Mouse (Mus musculus) R1 (cell line): Measurements from ENCODE around the gene Ttc7b.
A peak's percentile ranks its signal among the peaks of the same experiment; 100 is the strongest.

Source experiments
- DNase-seq: peaks from one replicate; pipeline ENCODE4 v3.0.0-alpha.2; 2018; ENCODE audit warnings: low read depth, low spot score

Gene Ttc7b

DNA sequence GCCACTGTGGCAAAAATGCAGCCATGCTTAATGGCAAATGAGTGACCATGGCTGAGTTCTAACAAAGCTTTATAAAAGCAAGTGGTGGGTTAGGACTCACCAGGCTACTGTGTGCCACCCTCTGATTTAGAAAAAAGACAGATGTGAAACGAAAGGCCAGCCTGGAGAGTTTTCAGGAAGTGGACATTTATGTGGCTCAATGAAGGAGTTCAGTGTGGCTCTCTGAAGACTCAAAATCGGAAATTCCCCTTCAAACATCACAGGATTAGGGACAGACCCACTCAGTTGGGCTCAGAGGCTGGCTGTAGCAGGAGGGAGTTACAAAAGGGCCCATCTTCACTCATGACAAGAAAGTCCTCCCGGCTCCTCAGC lies 243.1 kb downstream of the Ttc7b start:
- DNase-seq: no peak

DNA sequence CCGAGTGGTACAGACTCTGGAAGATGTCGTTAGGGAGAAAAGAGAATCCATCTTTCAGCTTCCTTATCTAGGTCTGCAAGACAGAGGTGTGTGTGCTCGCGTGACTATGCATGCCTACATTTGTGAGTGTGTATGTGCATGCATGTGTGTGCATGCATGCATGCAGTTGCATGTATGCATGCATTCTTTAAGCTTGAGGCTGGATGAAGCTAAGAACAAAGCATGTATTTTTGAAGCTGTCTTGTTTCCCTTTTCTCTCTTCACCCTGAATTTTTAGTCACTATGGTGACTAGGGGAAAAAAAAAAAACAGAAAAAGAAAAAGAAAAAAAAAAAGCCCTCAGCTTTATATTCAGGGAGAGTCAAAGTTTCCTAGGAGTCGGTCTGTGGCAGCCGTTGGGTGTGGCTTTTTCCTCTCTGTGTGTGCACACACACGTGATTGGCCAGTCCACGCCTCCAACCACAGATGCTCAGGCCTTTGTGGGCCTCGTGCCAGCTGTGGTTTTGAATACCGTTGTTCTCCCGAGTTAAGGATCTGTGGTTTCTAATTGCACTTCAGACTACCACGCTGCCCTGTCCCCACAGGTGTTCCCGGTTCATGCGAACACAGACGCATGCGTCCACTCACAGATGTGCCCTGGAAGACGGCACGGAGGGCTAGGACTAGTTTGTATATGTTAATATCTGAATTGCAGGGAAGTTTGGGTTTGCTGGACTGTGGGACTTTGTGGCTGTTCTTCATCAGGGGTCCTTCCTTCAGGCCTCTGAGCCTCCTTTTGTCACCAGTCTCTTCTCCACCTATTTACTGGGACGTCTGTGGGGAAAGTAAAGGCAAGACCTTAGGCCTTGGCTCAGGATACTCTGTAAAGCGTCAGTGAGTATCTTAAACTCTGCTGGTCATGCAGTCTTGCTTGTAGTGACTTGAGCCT lies 243.8 kb downstream of the Ttc7b start:
- peak; percentile 49 for DNase-seq

DNA sequence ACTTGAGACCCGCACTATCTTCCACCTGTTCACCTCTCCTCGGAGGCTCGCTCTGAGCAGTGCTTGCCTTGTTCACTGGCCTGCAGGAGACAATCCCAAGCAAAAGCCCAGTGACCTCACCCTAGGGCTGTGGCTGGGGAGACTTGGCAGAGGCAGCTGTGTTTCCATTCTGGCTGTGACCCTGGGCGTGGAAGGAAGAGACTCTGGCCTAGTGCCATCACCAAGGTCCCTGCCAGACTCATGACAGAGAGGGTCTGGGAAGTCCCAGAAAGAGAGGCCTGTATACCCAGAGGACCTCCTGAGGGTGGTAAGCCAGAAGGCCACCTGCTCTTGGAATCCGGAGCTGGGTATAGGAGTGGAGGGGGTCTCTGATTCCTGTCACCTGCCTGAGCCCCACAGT lies 244.8 kb downstream of the Ttc7b start:
- no peak for DNase-seq

DNA sequence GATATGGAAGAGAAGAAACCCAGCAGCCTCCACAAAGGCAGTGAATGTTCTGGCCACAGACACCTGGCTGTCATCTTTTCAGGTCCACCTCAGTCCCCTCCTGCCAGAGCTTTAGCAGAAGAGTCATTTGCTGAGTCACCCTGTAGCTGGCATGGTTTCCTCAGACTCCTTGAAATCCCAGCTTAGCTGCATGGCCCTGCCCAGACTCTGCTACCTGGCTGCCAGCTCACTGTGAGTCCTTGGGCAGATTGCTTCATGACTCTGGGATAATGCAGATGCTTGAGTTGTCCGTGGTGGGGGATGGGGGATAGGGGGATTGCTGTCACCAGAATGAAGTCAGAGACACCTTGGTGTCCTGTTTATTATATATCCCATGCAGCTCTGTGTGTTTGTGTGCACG lies 247.6 kb downstream of the Ttc7b start:
- DNase-seq: no peak

DNA sequence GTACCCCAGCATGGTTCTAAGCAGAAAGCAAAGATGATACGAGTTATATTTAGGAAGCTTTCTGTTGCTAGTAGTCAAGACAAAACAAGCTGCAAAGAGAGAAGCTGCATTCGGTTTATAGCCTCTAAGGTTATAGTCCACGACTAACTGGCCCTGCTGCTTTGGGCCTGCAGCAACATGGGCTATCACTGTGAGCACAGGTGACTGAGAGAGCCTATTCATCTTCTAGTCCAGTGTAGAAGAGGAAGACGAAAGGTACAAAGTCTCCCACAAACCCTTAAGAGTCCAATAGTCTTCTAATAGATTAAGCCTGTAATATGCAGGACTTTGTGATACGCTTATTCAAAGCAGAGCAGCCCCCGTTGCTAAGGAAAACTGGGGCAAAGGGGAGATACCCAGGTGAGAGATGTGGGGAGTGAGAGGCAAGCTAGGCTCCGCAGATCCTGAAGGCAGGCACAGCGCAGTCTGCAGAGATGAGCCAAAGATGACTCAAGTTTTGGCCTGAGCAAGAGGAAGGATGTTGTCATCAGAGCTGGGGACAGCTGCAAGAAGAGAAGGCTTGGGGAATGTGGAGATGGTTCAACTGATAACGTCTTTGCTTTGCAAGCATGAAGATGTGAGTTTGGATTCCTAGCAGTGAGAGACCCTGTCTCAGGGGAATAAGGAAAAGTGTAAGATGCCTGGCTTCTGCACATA lies 250.5 kb downstream of the Ttc7b start:
- DNase-seq: no peak

DNA sequence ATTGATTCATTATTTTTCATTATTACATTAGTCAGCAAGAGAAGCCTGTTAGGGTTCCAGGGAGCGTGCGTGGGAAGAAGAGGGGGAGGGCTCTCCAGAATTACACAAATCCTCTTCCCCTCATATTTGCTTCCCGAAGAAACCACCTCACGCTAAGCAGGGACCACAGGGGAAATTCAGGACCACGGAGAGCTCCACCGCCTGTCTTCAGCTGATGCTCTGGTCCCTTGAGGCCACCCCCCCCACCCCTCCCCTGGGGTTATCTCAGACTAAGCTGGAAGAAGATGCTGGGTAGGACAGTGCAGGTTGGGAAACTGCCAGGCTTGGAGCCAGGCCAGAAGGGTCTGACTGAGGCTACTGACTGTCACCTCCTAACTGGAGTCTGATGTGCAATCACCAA lies 252.6 kb downstream of the Ttc7b start:
- DNase-seq: peak; percentile 77

DNA sequence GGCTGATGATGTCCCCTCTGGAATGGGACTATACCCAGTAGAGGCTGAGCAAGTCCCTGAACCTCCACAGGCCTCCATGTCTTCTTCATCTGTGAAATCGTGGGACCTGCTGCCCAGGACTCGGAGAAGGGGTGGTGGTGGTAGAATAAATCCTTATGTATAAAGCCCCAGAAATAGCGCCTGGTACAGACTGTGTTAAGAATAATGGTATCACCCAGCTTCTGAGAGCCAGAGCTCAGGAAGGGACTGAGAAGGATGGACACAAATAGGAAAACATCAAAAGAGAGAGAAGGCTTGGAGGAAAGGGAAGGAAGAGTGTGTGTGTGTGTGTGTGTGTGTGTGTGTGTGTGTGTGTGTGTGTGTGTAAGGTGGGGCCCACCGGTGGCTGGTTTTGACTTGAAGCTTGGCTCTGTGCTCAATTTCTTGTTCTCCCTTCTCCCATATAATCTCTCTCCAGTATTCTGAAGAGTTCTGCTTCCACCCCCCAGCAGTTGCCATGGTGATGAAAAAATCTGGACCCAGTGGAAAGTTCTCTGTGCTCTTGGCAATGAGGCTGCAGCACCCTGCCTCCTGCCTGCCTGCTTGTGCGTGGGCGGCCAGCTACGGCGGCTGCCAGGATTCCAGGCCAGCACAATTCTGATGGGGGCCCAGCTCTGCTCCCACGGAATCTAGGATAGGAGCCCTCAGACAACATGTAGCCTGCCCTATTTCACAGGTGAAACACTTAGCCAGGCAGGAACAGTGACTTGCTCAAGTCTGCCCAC lies 254.9 kb downstream of the Ttc7b start:
- DNase-seq: peak; percentile 44

DNA sequence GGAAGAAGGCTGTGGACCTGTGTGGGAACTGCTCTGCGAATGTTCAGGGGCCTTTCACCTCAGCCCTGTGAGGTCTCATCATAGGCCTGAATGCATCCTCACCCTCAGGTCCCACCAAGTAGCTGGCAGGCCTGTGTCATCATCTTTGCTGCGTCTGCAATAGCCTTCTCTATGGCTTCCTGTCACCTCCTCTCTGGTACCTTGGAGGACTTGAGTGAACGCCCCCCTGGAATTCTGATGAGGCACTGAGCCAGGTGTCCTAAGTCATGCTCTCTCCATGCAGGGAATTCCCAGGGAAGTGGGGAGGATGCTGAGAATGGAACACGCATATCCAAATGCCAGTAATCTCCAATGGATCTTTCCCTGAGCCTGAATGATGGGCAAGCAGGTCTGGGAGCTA lies 255.7 kb downstream of the Ttc7b start:
- DNase-seq: no peak

DNA sequence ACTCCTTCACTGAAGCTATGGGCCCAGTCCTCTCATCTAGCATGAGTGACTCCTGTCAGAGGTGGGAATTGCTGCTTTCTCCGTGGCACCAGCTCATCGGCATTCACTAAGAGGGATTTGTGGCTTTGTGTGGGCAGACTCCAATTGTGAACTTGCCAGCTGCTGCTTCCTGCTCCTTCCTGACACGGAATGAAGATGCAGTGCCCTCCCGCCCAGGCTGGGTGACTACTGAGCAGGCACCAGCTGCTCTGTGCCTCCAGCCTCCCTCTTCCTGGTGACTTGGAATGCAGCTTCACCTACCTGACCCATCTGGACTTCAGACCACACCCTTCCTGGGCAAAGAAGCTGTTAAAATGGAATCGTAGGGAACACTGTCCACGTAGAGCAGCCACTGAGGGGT lies 257.8 kb downstream of the Ttc7b start:
- DNase-seq: no peak

DNA sequence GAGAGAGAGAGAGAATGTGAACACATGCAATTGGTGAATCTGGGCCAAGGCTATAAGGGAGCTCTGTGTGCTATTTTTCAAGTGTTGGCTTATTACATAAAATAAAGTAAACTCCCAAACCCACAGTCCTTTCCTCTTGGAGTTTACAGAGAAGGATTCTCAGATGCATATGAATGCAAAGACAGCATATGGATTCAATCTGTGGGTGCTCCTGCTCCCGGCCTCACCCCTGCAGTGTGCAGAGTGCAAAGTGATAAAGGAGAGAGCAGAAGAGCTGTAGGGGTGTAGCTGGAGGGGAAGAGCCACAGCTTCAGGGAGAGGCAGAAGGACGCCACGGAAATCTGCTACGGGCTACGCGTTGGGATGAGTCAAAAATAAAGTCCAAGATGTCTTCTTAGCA lies 258.9 kb downstream of the Ttc7b start:
- DNase-seq: no peak

DNA sequence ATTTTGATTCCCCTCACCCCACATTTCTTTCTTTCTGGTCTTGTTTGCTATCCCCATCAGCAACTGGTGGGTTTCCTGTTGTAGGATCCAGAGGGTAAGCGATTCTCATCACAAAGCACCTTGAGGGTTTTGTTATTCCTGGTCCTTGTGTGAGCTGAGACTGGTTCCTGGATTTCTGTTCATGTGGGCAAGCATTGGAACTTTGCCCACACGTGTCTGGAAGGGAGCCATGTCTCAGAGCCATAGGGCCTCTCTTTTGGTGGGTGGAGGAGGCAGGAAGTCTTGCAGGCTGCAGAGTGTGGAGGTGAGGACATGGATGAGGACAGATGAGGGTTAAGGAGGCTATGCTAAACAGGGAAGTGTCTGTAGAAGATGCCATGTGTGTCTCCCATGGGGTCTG lies 260.5 kb downstream of the Ttc7b start:
- no peak for DNase-seq

DNA sequence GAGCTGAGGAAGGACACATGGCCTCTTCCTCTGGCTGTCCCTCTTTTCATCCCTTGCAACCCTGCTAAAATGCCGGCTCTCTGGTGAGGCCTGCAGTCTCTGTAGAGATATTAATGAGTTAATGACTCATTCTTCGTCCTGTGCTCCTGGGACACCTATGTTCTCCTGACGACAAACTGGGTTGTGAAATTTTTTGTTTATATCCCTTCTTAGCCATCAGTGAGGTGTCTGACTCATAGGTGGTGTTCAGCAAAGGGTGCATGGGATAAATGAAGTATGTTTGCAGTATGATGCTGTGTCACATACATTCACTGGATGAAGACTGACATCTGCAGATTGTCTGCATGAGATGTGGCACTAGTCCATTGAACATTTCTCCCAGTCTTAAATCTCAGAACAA lies 262.8 kb downstream of the Ttc7b start:
- no peak for DNase-seq

DNA sequence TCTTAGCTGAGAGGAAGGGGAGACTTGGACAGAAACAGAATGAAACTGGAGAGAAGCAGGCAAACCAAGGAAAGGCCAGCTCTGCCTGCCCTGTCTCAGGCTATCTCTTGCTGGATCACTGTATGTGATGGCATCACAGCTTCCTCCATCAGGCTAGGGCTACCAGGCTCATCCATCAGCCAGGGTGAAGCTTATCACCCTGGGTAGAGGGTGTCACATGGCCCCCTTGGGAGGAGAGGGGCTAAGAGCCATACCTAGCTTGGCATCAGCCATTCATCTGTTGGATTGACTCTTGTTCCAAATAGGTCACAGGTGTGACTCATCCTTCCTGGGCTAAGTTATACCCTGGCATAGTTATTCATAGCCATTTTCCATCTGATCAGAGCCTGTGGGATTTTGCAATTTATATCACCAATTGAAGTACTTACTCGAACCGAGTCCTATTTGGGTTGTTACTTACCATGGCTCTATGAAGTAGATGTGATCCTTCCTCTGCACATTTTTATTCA lies 265.1 kb downstream of the Ttc7b start:
- DNase-seq: no peak

DNA sequence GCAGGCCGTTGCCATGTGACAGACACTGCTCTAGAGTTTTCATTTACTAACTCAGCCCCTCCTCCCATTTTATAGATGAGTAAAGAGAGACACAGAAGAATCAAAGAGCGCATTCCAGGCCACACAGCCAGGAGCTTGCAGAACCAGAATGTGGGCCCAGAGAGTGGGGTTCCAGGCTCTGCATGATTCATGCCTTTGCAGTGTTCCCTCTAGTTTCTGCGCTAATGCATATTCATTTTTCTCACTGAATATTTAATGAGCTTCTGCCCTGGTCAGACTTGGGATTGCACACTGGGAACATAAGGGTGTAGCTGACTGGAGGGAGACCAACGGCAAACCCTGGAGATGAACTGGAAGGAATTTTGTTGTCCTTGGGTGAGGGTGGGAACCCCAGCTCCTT lies 266.2 kb downstream of the Ttc7b start:
- DNase-seq: no peak
